Mouse (Mus musculus): ENCODE results near the gene Scml4. TPM values are rescaled to one million over a fixed set of nuclear protein-coding genes. Genes with fewer than 3 reads are reported as not detected.

Scml4 gene
- polyA plus RNA-seq, 1 experiment, result 1.3 TPM

DNA sequence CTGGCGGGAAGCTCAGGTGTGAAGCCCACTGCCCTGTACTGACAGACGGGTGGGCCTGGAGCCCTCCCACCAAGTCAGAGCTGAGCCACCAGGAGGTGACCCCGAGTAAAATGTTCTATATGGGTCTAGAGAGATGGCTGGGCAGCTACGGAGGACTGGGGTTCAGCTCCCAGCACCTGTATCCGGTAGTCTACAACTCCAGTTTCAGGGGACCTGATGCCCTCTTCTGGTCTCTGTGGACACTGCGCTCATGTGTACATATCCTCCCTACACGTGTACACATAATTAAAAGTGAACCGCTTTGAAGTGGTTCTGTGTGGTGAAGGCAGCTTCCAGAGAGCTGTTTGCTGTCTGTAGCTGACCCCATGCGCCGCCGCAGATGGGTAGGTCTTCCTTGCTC lies 20.1 kb upstream of the Scml4 start:
- Histone ChIP-seq H3K4me1 (ENCODE audit: control insufficient read depth, insufficient read depth, low read length) (no peaks in the 10 kb centered on the region), H3K4me3 (ENCODE audit: insufficient read depth, low read length) (no peak overlapping the region), H3K27ac (ENCODE audit: insufficient read depth, low read length) (no peak overlapping the region)
- TF ChIP-seq CTCF (IDR thresholded peaks at IDR 0.05; ENCODE audit: extremely low read depth, insufficient read depth, low read length) (no peak), POLR2A (IDR thresholded peaks at IDR 0.05; ENCODE audit: extremely low read depth, insufficient read depth, low read length) (no peak)

DNA sequence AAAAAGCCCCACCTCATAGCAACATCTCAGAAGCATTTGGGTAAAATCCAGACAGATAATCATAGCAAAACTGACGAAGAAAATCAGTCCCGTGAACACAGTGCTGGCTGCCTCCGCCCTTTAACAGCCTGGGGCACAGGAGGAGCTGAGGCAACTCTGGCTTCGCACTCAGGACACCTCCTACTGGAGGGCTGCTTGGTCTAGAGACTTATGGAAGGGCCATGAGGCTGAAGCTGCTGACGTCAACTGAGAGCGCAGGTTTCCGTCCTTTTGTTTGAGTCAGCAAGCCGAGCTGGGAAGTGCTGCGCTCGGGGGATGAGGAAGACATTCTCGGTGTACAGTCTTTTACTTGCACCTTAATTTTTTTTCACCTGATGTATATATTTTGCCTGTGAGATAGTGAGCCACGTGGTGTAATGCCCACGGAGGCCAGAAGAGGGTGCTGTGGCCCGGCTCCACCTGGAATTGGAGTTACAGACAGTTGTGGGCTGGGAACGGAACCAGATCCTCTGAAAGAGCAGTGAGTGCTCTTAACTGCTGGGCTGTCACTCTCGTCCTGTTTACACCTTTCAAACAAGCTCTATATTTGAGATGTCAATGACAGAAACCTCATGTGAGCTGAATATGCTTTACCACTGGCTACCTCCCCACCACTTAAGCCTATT lies 18.5 kb upstream of the Scml4 start:
- Histone ChIP-seq H3K4me1 (ENCODE audit: control insufficient read depth, insufficient read depth, low read length) (no peaks in the 10 kb centered on the region), H3K4me3 (ENCODE audit: insufficient read depth, low read length) (no peak overlapping the region), H3K27ac (ENCODE audit: insufficient read depth, low read length) (no peak overlapping the region)
- TF ChIP-seq CTCF (IDR thresholded peaks at IDR 0.05; ENCODE audit: extremely low read depth, insufficient read depth, low read length) (peak; percentile 38; the same call in 1 of the 2 replicates), POLR2A (IDR thresholded peaks at IDR 0.05; ENCODE audit: extremely low read depth, insufficient read depth, low read length) (no peak)

DNA sequence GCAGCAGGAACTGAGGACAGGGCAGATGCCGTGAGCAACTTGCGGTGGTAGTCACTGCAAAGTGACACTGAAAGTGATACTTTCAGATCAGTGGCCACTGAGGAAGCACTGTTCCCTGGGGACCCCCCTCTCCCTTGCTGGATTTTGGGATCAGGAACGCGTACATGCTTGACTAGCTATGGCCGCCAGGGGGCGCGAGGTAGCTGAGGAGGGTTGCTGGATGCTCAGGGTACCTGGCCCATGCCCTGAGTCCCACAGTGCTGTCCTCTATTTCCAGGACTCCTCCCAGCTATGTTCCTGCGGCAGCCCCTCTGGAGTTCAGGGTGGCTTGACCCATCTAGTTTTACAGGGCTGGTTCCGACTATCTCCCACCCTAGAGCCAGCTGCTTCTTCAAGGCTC lies 17.8 kb upstream of the Scml4 start:
- Histone ChIP-seq H3K4me3 (ENCODE audit: insufficient read depth, low read length) (no peak overlapping the region), H3K27ac (ENCODE audit: insufficient read depth, low read length) (no peak overlapping the region), H3K4me1 (ENCODE audit: control insufficient read depth, insufficient read depth, low read length) (no peaks in the 10 kb centered on the region)
- TF ChIP-seq POLR2A (IDR thresholded peaks at IDR 0.05; ENCODE audit: extremely low read depth, insufficient read depth, low read length) (no peak), CTCF (IDR thresholded peaks at IDR 0.05; ENCODE audit: extremely low read depth, insufficient read depth, low read length) (peak; percentile 78)

DNA sequence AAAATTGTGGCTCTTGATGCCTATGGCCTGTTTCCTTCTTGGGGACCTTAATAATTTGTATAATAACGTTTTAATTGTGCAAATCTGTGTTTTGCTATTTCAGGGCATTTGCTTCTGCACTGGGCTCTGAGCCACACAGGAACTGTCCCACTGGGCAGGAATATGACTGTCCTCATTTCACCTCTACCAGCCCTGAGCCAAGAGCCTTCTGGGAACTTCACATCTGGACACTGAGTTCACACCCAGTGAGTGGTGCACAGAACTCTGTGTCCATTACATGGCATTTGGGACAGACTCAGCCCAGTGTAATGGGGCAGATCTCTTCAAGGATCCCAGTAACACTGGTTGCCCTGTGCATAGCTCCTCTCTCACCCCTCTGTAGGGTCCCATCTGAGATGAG lies 16.8 kb upstream of the Scml4 start:
- TF ChIP-seq POLR2A (IDR thresholded peaks at IDR 0.05; ENCODE audit: extremely low read depth, insufficient read depth, low read length) (no peak), CTCF (IDR thresholded peaks at IDR 0.05; ENCODE audit: extremely low read depth, insufficient read depth, low read length) (no peak)
- H3K4me1 ChIP-seq (ENCODE audit: control insufficient read depth, insufficient read depth, low read length), result no peaks in the 10 kb centered on the region
- H3K27ac ChIP-seq (ENCODE audit: insufficient read depth, low read length), result no peak overlapping the region
- no peak overlapping the region for H3K4me3 ChIP-seq (ENCODE audit: insufficient read depth, low read length)

DNA sequence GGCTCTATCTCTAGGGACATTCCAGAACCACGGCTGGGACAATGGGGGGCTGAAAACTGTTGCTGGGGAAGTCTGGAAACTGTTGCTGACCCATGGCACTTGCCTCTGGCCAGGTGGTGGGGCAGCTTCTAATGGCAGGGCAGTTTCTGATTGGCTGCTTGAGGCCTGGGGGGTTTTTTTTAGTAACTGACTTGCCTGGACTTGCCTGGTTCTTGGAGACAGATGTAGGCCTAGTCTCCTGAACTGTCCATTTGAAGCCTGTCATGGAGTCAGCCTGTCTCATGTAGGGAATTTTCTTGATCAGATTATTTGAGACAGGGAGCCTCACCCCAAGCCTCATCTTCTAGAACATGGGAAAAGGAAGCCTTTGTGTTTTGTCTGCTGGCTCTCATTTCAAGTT lies 14.7 kb upstream of the Scml4 start:
- Histone ChIP-seq H3K4me1 (ENCODE audit: control insufficient read depth, insufficient read depth, low read length) (no peaks in the 10 kb centered on the region), H3K4me3 (ENCODE audit: insufficient read depth, low read length) (no peak overlapping the region), H3K27ac (ENCODE audit: insufficient read depth, low read length) (no peak overlapping the region)
- TF ChIP-seq POLR2A (IDR thresholded peaks at IDR 0.05; ENCODE audit: extremely low read depth, insufficient read depth, low read length) (no peak), CTCF (IDR thresholded peaks at IDR 0.05; ENCODE audit: extremely low read depth, insufficient read depth, low read length) (no peak)

DNA sequence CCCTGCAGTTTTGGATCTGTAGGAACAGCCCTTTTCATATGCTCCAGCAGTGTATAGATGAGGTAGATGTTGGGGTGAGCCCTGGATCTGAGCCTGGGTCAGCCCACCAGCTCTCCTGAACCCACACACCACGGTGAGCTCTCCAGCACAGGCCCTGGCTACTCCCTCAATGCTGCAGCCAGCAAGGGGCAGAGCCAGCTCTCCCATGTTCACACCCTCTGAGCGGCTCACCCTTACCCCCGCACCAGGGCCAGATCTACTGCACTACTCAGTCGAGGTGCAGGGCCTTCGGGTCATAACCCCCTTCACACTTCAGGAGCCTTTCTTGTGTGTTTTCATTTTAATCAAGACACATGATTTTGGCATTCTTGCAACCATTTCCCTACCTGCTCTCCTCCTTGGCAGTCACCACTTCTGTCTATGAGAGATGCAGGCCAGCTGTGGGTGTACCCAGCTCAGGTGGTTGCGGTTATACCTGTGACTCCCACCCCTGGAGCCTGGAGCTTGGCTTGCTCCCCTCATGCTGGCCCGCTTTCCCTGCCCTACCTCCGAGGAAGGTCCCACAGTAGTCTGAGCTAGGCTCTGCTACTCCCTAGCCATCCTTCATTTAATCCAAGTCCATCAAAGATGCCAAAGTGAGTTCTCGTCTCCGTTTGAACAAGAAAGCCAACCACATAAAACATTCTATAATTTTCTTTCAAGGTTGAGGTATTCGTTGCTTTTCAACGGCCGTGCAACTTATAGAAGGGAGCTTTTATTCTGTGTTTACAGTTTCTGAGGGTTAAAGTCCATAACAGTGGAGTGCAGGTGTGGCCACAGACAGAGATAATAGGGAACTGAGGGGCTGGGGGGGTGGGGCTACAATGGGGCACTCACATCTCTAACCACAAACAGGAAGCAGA lies 11.7 kb upstream of the Scml4 start:
- Histone ChIP-seq H3K4me1 (ENCODE audit: control insufficient read depth, insufficient read depth, low read length) (no peaks in the 10 kb centered on the region), H3K27ac (ENCODE audit: insufficient read depth, low read length) (no peak overlapping the region), H3K4me3 (ENCODE audit: insufficient read depth, low read length) (no peak overlapping the region)
- TF ChIP-seq CTCF (IDR thresholded peaks at IDR 0.05; ENCODE audit: extremely low read depth, insufficient read depth, low read length) (no peak), POLR2A (IDR thresholded peaks at IDR 0.05; ENCODE audit: extremely low read depth, insufficient read depth, low read length) (no peak)

DNA sequence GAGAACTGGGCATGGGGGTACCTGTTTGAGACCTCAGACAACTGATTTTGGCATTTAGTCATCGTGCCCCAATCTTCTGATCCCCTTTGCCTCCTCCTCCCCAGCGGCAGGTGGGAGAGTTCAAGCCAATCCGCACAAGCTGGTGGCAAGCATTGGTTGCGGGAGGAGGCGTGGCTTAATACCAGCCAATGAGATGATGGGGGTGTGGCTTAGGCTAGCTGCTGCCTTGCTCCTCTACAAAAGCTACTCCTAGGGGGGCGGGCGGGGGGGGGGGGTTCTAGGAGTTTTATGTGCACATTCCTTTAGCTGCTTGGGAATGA lies 11.1 kb upstream of the Scml4 start:
- Histone ChIP-seq H3K27ac (ENCODE audit: insufficient read depth, low read length) (no peak overlapping the region), H3K4me1 (ENCODE audit: control insufficient read depth, insufficient read depth, low read length) (no peaks in the 10 kb centered on the region), H3K4me3 (ENCODE audit: insufficient read depth, low read length) (no peak overlapping the region)
- no peak for TF ChIP-seq POLR2A (IDR thresholded peaks at IDR 0.05; ENCODE audit: extremely low read depth, insufficient read depth, low read length)
- TF ChIP-seq CTCF (IDR thresholded peaks at IDR 0.05; ENCODE audit: extremely low read depth, insufficient read depth, low read length), result no peak

DNA sequence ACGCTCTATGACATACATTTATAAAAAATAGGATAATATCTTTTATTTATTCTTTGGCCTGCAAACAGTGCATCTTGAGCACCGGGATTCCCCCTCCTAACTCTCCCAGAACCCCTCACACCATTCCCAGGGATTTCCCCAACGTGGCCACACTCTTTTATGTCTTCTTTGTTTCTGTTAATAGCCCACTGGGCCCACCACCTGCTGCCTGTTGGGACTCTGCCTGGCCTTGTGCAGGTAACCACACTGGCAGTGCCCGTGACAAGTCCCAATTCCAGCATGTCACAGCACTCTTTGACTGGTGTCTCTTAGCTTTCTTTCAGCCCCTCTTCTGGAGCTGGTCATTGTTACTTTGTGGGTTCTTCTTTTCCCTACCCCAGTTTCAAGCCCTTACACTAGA lies 5.3 kb upstream of the Scml4 start:
- Histone ChIP-seq H3K4me1 (ENCODE audit: control insufficient read depth, insufficient read depth, low read length) (peaks cover 1% of the 10 kb centered on the region; the same call in 1 of the 2 replicates), H3K27ac (ENCODE audit: insufficient read depth, low read length) (no peak overlapping the region; the same call in 1 of the 2 replicates), H3K4me3 (ENCODE audit: insufficient read depth, low read length) (no peak overlapping the region)
- TF ChIP-seq POLR2A (IDR thresholded peaks at IDR 0.05; ENCODE audit: extremely low read depth, insufficient read depth, low read length), result no peak
- no peak for TF ChIP-seq CTCF (IDR thresholded peaks at IDR 0.05; ENCODE audit: extremely low read depth, insufficient read depth, low read length)

DNA sequence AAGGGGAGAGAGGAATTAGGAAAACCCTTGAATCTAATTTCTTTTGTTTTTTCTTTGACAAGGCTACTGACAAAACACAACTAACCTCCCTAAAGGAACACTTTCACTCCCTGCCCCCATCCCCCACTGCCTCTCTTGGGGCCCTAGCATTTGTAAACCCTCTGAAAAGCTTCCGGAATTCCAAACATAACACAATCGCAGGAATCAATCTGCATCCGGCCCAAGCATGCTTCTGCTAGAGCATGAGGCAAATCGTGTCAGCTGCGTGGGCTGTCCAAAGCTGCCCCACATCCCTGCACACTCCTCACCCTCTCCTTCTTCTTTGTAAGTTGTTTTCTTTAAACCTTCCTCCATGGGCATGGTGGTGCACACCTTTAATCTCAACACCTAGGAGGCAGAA lies 4.9 kb upstream of the Scml4 start:
- Histone ChIP-seq H3K27ac (ENCODE audit: insufficient read depth, low read length) (no peak overlapping the region; the same call in 1 of the 2 replicates), H3K4me1 (ENCODE audit: control insufficient read depth, insufficient read depth, low read length) (peaks cover 3% of the 10 kb centered on the region; the same call in 1 of the 2 replicates), H3K4me3 (ENCODE audit: insufficient read depth, low read length) (no peak overlapping the region)
- no peak for TF ChIP-seq CTCF (IDR thresholded peaks at IDR 0.05; ENCODE audit: extremely low read depth, insufficient read depth, low read length)
- TF ChIP-seq POLR2A (IDR thresholded peaks at IDR 0.05; ENCODE audit: extremely low read depth, insufficient read depth, low read length), result no peak

DNA sequence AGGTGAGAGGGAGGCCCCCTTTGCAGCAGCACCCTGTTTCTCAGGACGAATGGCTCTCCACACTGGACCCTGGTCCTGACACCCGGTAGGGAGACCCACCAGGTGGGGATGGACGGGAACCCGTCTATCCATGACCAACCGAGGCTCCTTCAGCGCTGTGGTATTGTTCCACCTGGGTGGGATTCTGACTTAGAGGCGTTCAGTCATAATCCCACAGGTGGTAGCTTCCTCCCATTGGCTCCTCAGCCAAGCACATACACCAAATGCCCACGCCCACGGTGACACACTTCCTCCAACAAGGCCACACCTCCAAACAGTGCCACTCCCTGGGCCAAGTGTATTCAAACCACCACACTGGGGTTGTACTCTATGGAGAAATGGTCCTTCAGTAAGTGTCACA lies 3.6 kb upstream of the Scml4 start:
- H3K27ac ChIP-seq (ENCODE audit: insufficient read depth, low read length), result no peak overlapping the region
- TF ChIP-seq POLR2A (IDR thresholded peaks at IDR 0.05; ENCODE audit: extremely low read depth, insufficient read depth, low read length), result no peak
- no peak for TF ChIP-seq CTCF (IDR thresholded peaks at IDR 0.05; ENCODE audit: extremely low read depth, insufficient read depth, low read length)
- H3K4me1 ChIP-seq (ENCODE audit: control insufficient read depth, insufficient read depth, low read length), result peaks cover 3% of the 10 kb centered on the region; the same call in 1 of the 2 replicates
- H3K4me3 ChIP-seq (ENCODE audit: insufficient read depth, low read length), result no peak overlapping the region

Data from cortical plate, adult 2 months (tissue).